Mouse (Mus musculus) frontal cortex, adult 2 months (tissue): Measurements from ENCODE around the gene Scrt2. TPM values are rescaled to one million over a fixed set of nuclear protein-coding genes. Genes with fewer than 3 reads are reported as not detected.

Experiments
- DNase-seq, 2 experiments: peaks; one replicate each; pipeline ENCODE4 v3.0.0; 2022; ENCODE audit warnings: low spot score in 1 of 2; ENCODE audit errors: extremely low spot score in 1 of 2
- polyA plus RNA-seq: library from polyadenylated mRNA; depleted of rRNA; stranded (reverse); fragments of >200 nt; gene quantifications from 2 replicates; pipeline ENCODE4 v1.2.3, GENCODE M21; 2012

Scrt2 gene
- polyA plus RNA-seq, 1 experiment: 15.5 TPM

DNA sequence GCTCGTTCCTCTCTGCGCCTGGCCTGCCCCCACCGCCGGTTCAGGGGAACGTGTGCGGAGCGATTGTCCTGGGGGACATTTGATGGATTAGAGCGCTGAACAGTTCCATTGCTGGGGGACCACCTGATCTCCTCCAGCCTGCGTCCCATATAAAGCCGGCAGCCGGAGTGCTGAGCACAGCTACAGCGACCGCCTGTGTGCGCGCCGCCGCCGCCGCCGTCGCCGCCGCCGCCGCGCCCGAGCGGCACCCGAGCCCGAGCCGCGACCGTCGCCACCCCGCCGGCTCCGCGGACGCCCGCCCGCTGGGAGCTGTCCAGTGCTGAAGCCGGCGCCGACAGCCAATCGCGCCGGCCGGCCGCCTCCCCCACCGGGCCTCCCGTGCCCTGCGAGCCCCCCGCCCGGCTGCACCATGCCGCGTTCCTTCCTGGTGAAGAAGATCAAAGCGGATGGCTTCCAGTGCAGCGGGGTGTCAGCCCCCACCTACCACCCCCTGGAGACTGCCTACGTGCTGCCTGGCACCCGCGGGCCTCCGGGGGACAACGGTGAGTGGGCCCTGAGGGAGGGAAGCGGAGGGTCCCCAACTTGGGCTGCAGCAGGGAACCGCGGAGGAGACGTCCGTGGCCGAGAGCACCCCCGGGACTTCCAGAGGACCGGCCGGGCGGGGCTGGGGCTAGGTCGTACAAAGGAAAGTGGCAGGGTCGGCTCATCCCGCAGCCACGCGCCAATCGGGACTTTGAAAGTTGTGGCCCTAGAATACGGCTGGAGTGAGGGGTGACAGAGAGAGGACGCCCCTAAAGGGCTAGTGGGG is 516 bp downstream of the Scrt2 start:
- DNase-seq: peak in 1 of 2 experiments; percentile 62

DNA sequence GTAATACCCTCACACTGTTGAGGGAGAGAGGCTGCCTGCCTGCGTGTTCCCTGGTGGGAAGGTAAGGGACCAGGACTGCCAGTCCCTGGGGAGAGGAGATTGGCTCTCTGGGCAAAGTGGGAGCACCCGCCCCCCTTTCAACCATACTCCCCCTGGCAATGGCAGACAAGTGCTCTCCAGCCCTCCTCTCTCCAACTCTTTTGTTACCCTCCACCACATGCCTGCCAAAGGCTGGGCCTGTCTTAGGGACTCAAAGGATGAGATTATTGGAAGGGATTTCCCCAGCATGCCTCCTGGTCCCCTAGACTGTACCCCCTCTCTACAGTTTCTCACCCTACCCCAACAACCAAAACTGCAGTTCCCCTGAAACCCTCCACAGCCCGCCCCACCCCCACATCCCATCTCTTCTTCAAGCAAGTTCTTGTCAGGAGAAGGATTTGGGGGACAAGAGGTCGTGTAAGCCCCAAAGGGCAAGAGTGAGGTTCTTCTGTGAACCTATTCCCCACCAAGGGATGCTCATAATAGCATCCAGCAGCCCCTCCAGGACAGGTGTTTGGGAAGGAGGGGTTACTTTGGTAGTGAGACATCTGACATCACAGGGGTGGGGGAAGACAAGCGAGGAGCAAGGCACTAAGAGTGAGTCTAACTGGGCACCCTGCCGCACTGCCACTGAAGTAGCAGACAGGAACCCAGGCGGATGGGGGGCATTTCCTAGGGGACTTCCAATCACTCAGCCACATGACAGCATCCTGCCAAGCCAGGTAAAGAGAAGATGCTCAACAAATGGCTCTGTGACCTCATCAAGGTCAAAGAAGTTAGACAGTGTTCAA is 1.3 kb downstream of the Scrt2 start:
- DNase-seq: no peak

GRCm38 (mm10) chr2:152083411-152083810 is 2.1 kb downstream of the Scrt2 start:
- no peak for DNase-seq

- no peak for DNase-seq
These were observed 3.0 kb downstream of the Scrt2 start for GRCm38 (mm10) chr2:152084298-152084697.

- no peak for DNase-seq
These were observed 4.1 kb downstream of the Scrt2 start for GRCm38 (mm10) chr2:152085414-152085813.

DNA sequence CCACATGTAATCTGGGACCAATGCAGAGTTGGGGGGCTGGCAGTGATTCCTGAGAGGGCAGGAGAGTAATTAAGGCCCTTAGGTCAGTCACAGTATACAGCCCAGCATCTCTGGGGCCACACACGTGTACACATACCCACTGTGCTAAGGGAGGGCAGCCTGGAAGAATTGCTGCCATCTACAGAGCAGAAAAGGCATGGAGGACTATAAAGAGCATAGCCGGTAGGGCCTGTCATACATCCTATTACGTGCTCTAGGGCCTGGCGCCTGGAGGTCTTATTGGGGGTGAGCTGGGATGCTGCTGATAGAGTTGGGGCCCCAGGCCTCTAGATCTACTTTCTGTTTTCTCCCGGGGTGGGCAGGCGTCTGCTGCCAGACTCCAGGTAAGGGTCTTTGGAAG is 5.1 kb downstream of the Scrt2 start:
- DNase-seq: no peak

DNA sequence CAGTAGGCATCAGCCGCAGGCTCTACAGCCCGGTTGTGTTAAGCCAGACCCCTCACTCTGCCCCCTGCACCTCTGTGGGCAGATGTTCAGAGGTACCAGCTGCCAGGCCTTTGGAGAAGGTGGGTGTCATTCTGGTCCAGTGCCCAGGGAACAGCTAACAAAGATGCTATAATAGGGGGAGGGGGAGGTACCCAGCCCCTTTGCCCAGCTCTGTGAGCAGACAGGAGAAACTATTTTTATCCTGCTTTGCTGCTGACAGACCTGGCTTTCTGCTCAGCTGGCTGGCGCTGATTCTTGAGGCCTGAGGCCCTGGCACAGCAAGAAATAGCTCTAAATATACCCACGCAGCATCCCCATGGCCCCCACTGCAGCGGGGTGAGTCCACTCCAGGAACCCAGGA is 5.8 kb downstream of the Scrt2 start:
- peak in 1 of 2 experiments; percentile 53 for DNase-seq

DNA sequence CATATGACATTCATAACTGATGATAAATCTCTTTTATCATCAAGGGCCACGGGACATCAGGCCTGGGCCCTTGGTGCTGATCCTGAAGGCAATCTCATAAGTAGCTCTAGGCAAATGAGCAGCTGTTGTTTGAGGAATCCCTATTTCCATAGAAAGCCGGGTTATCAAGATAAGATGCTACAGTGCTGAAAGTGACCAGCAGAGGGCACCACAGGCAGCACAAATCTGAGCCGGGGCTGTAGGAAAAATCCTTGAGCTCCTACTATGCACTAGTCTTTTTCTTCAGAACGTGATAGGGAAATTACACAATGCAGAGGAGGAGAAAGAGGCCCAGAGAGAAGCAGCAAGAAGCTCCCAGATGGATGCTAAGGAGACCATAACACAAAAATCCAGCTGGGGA is 7.7 kb downstream of the Scrt2 start:
- DNase-seq: peak in 1 of 2 experiments; percentile 93

DNA sequence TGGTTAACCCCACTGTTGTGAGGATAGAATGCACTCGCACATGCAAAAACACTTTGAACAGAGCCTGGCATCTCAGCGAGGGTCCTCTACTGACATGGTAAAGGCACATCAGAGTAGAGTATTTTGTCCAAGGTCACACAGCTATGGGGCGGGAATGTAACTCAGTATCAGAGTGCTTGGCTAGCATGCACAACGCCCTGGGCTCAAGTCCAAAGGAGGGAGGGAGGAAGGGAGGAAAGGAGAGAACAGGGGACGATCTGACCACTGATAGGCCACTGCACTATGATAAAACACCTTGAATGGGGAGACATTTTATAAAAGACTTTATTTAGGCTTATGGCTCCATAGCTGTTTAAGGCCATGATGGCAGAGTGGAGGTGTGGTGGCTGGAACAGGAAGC is 8.3 kb downstream of the Scrt2 start:
- no peak for DNase-seq

DNA sequence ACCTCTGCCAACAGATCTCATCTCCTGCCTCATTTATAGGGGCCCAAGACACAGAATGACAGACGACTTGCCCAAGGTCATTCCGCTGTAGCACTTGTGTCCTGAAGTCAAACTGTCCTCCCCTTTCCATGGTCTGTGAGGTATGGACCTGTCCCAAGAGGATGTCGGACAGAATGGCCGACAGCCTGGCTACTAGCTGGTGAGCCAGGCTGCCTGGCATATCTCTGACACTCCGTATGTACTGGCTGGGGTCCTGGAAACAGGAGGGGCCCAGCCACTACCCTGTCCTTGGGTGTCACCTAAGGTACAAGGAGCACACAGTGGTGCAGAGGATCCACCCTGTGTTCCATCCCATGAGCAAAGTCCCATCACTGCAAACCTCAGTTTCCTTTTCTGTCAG is 9.2 kb downstream of the Scrt2 start:
- DNase-seq: no peak

DNA sequence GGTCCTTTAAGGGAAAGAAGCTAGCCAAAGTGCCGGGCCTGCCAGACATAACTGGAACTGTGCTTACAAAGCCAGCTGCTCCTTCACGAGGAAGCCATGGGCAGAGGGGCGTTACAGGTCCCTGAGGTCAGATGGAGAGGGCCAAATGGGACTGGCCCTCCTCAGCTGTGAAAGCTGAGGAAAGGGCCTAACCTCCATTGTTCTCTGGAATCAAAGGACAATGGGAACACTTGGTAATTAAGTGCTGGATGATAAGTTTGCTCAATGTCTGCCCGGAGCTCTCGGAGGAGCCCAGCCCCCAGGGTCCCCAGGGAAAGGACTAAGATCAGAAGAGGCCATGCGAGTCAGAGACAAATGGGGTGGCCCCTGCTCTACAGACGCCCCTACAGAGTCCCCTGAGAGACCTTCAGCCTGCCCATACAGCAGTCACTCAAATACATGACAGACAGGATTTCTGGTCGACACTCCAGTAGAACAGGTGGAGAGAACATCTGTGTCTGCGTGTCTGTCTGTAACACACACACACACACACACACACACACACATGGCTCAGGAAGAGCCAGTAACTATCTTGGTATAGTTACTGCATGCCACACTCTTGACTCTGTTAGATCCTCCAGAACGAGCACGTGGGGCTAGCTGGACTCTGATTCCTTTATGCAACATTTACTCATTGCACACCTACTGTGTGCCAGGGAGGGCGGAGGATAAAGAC is 10.2 kb downstream of the Scrt2 start:
- DNase-seq: no peak

DNA sequence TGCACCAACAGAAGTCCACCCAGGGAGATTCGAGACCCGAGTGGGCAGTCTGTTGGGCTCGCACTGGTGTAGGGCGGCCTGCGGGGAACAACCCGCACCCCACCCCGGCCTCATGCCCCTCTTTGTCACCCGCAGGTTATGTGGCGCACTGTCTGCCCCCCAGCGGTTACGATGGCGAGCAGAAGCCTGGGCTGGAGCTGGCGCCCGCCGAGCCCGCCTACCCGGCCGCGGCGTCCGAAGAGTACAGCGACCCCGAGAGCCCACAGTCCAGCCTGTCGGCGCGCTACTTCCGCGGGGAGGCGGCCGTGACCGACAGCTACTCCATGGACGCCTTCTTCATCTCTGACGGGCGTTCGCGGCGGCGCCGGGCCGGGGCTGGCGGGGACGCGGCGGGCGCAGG is 11.6 kb downstream of the Scrt2 start:
- no peak for DNase-seq

DNA sequence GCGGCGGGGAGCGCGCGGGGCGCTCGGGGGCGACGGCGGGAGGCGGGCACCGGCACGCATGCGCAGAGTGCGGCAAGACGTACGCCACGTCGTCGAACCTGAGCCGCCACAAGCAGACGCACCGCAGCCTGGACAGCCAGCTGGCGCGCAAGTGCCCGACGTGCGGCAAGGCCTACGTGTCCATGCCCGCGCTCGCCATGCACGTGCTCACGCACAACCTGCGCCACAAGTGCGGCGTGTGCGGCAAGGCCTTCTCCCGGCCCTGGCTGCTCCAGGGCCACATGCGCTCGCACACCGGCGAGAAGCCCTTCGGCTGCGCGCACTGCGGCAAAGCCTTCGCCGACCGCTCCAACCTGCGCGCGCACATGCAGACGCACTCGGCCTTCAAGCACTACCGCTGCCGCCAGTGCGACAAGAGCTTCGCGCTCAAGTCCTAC is 12.0 kb downstream of the Scrt2 start:
- no peak for DNase-seq

- no peak for DNase-seq
These were observed 13.7 kb downstream of the Scrt2 start for GRCm38 (mm10) chr2:152094856-152095545.

DNA sequence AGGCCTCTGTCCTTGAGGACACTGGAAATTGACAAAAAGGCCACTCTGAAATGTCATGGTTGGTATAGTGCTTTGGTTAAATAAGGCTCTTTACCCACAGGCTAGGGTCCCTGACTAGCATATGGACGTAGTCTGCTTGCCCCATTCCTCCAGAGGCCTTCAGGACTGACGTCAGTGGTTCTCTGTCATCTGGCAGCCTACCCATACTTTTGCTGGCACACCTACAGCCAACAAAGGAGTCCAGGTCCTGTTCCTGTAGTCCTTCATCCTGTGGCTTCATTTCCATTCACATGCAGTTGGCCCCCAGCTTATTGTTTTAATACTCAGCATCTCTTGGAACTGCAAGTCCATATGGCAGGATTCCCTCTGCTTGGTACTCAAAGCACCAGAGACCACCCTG is 15.6 kb downstream of the Scrt2 start:
- DNase-seq: no peak

DNA sequence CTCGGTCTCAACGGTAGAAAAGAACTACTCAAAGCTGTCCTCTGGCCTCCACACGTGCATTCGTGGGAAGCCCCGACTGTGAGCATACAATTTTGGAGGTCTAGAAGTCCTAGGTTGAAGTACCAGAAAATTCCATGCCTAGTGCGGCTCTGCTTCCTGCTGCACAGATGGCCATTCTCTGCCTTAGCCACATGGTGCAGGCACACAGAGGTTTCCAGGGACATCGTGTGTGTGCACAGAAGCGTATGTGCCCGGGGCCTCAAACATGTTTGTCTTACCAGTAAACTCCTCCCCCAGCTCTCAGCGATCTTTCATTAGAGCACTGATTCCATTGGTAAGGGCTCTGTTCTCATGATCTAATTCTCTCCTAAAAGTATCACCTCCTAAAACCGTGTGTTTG is 16.6 kb downstream of the Scrt2 start:
- DNase-seq: no peak

- DNase-seq: no peak
These were observed 18.2 kb downstream of the Scrt2 start for GRCm38 (mm10) chr2:152099538-152099937.

DNA sequence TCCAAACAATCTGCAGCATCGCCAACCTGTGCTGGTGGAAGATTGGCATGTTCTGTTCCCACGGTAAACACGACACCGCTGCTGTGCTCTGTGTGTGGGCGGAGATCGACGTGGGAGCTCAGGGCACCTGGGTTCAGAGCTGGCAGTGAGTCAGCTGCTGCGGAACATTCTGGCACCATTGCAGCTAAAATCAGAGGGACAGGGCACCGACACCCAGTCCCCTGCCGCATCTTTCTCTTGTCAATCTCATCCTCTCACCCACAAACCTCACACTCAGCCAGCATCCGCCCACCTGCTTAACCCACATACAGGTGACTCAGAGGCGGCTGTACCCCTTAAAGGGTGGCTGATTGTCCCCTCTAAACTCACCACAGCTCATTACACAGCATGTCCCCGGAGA is 20.4 kb downstream of the Scrt2 start:
- peak in 1 of 2 experiments; percentile 76 for DNase-seq

GRCm38 (mm10) chr2:152102369-152102768 is 21.0 kb downstream of the Scrt2 start:
- DNase-seq: no peak

DNA sequence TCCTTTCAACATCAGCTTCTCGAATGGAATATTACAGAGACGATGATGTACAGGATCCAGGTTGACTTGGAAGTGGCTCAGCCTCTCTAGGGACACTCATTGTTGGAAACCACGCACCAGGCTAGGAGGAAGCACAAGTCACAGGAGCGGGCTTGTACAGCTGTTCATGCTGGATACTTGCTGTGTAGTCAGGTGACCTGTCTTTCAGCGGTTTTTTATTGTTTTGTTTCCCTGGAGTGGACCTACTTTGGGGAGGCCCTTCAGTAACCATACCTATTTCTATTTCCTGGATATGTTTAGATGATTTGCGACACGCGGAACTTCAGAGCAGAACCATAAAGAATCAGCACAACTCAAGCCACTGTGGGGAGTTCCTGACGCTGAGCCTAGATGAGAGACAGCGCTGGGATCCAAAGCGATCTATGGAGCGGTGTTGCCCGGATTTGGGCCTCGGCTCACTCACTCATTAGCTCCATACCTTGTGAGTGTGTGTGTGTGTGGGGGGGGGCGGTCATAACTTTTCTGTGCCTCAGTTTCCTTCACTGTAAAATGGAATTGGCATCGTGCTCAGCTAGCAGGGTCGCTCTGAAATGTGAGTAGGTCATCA is 23.5 kb downstream of the Scrt2 start:
- DNase-seq: no peak
